Mouse (Mus musculus): ENCODE results near the gene Sorl1.

- no peak for TF ChIP-seq EP300 (IDR thresholded peaks at IDR 0.05; ENCODE audit: low read depth)
- no peak for TF ChIP-seq CTCF (IDR thresholded peaks at IDR 0.05; ENCODE audit: low read depth)
Measured at GRCm38 (mm10) chr9:41922416-41922815, 201.7 kb downstream of the Sorl1 start.
